Mouse (Mus musculus) liver, postnatal 0 days (tissue): ENCODE results near the gene Myo1e.

Experiments
- CTCF ChIP-seq: sonication (generic); IDR thresholded peaks from 2 replicates; pipeline ENCODE4 v1.5.1; 2016; ENCODE audit warnings: antibody characterized with exemption, low read depth
- EP300 ChIP-seq: IDR thresholded peaks from 2 replicates; pipeline ENCODE4 v1.6.1; 2016; ENCODE audit warnings: antibody characterized with exemption, low read depth, mild to moderate bottlenecking

GRCm38 (mm10) chr9:70245040-70245439, 37.9 kb downstream of the Myo1e start:
- TF ChIP-seq CTCF = no peak
- no peak for TF ChIP-seq EP300
